Mouse (Mus musculus) adrenal gland, postnatal 36 days (tissue): ENCODE data around the gene Rpl10a. TPM values are rescaled to one million over a fixed set of nuclear protein-coding genes. Genes with fewer than 3 reads are reported as not detected.

Experiments
- DNase-seq, 2 experiments: peaks; one replicate each; pipeline ENCODE4 v3.0.0; 2021; ENCODE audit warnings: mixed read lengths in 1 of 2
- long read RNA-seq, 2 experiments: library from polyadenylated mRNA; stranded (forward); transcript quantifications; one replicate each; pipeline ENCODE4 v2.0.0; 2021; ENCODE audit warnings: borderline sequencing depth in 2 of 2
- total RNA-seq, 2 experiments: library from RNA; stranded (reverse); gene quantifications; 2 replicates each; pipeline ENCODE4 v1.2.3; 2021

The Rpl10a gene
- 100 to 1,000 TPM; 847 to 904 TPM for total RNA-seq
- long read RNA-seq, experiment 1, transcript Rpl10a-203 (6 exons, 949 nt): minor isoform, 16 of 526 reads
- long read RNA-seq, experiment 1, transcript Rpl10a-206 (5 exons, 1,022 nt): minor isoform, 20 of 526 reads
- long read RNA-seq, experiment 1, transcript Rpl10a-201 (6 exons, 830 nt): major isoform, 453 of 526 reads
- long read RNA-seq, experiment 1, transcript Rpl10a-208 (4 exons, 1,202 nt): minor isoform, 5 of 526 reads
- long read RNA-seq, experiment 1, partial matches to known transcripts: 13 of 526 reads
- long read RNA-seq, experiment 1, other reads (novel, unspliced or antisense): 6 of 526 reads
- long read RNA-seq, experiment 2, transcript Rpl10a-201 (6 exons, 830 nt): major isoform, 217 of 248 reads
- long read RNA-seq, experiment 2, transcript Rpl10a-206 (5 exons, 1,022 nt): minor isoform, 18 of 248 reads
- long read RNA-seq, experiment 2, partial matches to known transcripts: 4 of 248 reads
- long read RNA-seq, experiment 2, other reads (novel, unspliced or antisense): 1 of 248 reads

- peak; percentile 97 to 98 for DNase-seq
These were observed at the start of gene Rpl10a for GRCm38 (mm10) chr17:28328366-28328928. Gene Rpl10a, plus strand, starts transcription at chr17:28328471.

- DNase-seq: no peak
These were observed 49.0 kb upstream of the Rpl10a start for GRCm38 (mm10) chr17:28279236-28279635.

DNA sequence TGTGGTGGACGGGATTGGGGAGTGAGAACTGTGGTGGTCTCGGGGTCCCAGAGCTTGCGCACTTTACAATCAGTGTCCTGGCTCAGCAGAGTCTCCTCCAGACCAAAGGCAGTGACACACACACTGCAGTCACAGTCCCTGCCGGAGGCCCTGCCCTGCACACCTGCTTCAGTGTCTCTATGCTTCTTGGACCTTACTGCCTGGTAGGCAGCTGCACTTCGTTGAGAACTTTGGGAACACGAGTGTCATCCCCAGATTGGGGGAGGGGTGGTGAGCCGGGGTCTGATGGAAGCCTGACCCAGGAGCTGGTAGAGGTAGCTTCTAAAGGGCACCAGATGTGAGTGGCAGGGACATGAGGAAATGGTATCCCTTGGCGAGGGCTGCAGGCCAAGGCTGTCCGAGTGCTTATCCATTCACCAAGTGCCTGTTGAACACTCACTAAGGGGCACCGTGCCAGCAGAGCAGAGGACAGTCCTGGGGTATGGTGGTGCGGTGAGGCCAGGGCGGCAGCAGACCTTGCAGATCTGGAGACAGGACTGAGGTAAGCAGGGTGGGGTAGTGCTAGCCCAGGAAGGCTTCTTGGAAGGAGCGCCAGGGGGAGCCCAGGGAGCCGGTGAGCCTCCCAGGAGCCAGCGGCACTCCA, 48.4 kb upstream of the Rpl10a start:
- peak; percentile 94 to 95 for DNase-seq

GRCm38 (mm10) chr17:28280423-28280800, 47.9 kb upstream of the Rpl10a start:
- DNase-seq: peak; percentile 75 to 84

DNA sequence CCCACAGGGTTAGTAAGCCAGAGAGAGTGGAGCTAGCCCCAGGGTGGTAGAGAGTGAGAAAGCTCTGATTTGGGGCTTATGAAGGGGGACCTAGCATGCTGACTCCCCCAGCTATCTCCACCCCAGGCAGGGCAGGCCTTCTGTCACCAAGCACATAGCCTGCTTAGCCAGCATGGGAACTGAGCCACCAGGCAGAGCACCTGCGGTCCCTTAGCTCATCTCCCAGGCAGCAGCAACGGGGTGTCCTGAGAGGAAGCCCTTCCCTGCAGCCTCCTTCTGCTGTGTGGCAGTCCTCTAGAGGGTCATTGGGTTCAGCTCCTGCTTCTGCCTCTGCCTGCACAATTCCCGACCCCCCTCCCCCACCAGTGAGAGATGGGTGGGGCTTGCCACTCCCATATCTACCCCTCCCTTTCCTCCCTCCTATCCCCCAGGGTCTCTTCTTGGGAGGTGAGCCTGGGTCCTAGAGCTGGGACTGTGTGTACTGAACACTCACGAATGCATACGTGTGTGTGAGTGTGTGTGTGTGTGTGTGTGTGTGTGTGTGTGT, 47.4 kb upstream of the Rpl10a start:
- DNase-seq: no peak

GRCm38 (mm10) chr17:28281866-28282441, 46.3 kb upstream of the Rpl10a start:
- no peak for DNase-seq

- DNase-seq: no peak
These were observed 45.1 kb upstream of the Rpl10a start for GRCm38 (mm10) chr17:28283199-28283598.

GRCm38 (mm10) chr17:28286133-28286532, 42.1 kb upstream of the Rpl10a start:
- DNase-seq: no peak

GRCm38 (mm10) chr17:28286964-28287363, 41.3 kb upstream of the Rpl10a start:
- no peak for DNase-seq

- DNase-seq: no peak
These were observed 40.7 kb upstream of the Rpl10a start for GRCm38 (mm10) chr17:28287578-28287977.

DNA sequence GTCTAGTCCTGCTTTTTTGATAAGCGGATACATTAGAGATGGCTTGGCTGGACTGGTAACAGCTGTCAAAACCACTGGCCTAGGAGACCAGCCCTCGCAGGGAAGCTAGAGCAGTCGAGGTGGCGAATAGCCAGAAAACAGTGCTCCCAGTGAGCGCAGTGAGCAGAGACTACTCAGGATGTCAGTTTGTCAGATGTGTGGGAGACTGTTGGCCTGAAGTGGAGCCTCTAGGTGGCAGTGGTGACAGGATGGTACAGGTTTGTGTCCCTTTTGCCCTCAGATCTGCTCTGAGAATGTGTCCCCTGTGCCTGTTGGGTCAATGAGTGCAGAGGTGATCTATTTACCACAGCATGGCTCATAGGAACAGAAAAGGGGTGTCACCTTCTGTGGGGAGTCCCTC, 40.3 kb upstream of the Rpl10a start:
- DNase-seq: no peak

GRCm38 (mm10) chr17:28290262-28290661, 38.0 kb upstream of the Rpl10a start:
- peak; percentile 92 to 93 for DNase-seq

DNA sequence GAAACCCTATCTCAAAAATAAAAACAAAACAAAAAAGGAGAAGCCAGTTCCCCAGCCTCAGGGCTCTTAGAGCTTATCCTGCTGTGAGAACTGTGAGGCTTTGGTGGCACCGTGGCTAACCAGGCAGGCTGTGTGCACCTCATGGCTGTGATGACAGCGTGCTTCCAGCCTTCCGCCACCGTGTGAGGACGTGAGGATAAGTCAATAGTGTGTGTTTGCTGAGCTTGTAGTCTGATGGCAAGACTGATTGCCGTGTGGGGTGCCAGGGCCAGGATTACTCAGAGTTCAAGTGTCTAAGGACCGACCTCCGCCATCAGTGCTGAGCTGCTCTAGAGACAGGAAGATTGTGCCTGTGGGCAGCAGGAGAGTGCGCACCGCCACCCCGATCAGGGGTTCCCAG, 37.6 kb upstream of the Rpl10a start:
- no peak for DNase-seq

- no peak for DNase-seq
These were observed 36.9 kb upstream of the Rpl10a start for GRCm38 (mm10) chr17:28291346-28291745.

DNA sequence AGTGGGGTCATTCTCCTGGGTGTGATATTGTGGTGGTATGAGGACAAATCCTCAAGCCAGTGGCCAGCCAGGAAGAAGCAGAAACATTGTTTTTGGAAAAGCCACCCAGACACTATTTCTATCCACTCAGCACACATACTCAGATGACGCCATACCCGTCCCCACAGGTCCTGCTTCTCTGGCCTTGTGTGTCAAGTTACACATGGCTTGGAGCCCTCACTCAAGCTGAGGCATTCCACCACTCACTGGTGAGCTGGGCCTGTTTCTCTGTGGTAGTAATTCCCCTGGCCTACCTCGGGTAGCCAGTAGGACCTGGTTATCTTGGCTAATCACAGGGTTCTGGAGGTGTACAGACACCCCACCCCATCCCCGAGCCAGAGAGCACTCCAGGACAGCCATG, 34.6 kb upstream of the Rpl10a start:
- no peak for DNase-seq

DNA sequence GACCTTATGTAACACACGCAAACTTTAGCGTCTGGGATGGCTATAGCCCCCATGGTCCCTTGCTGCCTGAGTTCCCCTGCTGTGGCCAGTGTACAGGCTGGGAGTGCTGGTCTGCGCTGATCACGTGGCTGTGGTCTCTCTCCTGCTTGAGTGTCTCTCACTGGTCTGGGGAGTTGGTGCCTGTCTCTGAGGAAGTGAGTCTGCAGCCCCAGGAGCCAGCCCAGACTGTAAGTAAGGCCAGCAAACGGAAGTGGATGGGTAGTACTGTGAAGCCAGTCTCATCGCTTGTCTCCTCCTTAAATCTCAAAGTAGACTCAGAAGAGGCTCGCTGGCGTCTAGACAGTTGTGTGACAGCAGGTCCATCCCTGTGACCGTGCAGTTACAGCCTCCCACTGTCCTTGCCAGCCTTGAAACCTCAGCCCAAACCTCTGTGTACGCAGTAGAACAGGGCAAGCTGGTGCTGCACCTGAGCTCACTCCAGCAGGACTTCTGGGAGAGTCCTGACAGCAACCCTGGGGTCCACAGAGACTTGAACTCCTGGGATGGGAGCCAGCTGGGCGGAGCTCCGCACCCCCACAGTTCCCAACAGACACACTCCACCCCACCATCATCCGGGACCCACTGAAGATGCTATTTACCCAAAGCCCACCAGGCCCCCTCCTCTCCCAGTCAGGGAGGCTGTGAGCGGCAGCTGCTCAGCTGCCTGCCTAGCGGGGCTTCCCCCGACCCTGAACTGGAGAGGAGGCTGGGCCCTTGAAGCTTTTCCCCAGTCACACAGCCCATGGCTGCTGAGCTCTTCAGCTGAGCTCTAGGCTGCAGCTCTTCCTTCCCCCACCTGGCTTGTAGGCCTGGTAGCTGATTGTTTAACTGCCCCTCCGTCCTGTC, 33.6 kb upstream of the Rpl10a start:
- DNase-seq: no peak

DNA sequence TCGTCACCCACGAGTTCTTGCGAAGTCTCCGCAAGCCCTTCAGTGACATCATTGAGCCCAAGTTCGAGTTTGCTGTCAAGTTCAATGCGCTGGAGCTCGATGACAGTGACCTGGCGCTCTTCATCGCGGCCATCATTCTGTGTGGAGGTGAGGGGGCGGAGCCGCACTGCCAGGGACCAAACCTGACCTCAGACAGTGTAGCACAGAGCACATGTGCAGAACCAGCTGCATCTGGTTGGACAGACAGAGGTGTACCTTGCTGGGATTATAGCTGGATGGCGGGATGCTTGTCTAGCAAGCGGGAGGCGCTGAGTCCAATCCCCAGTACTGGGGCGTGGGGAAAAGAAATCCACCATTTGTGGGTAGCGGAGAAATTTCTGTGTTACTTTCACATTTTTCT, 29.4 kb upstream of the Rpl10a start:
- no peak for DNase-seq

DNA sequence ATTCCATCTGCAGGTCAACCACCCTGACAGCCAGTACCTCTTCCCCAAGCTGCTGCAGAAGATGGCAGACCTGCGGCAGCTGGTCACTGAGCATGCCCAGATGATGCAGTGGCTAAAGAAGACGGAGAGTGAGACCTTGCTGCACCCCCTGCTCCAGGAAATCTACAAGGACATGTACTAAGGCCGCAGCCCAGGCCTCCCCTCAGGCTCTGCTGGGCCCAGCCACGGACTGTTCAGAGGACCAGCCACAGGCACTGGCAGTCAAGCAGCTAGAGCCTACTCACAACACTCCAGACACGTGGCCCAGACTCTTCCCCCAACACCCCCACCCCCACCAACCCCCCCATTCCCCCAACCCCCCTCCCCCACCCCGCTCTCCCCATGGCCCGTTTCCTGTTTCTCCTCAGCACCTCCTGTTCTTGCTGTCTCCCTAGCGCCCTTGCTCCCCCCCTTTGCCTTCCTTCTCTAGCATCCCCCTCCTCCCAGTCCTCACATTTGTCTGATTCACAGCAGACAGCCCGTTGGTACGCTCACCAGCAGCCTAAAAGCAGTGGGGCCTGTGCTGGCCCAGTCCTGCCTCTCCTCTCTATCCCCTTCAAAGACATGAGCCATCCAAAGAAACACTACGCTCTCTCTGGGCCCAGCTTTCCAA, 28.5 kb upstream of the Rpl10a start:
- peak in 1 of 2 experiments; percentile 37 for DNase-seq

GRCm38 (mm10) chr17:28300323-28300722, 27.9 kb upstream of the Rpl10a start:
- DNase-seq: no peak

- DNase-seq: no peak
These were observed 27.4 kb upstream of the Rpl10a start for GRCm38 (mm10) chr17:28300850-28301249.

GRCm38 (mm10) chr17:28305172-28305571, 23.1 kb upstream of the Rpl10a start:
- no peak for DNase-seq
